Mouse (Mus musculus) liver, adult 2 months (tissue): ENCODE measurements around the gene Cdh3. TPM values are rescaled to one million over a fixed set of nuclear protein-coding genes. Genes with fewer than 3 reads are reported as not detected.

Experiments
- DNase-seq: peaks from one replicate; pipeline ENCODE4 v3.0.0-alpha.2; 2011; ENCODE audit warnings: low read depth, low spot score; ENCODE audit errors: extremely low read depth
- H3K27ac ChIP-seq: fragments of 200-500 bp; replicated peaks from 2 replicates; pipeline ENCODE4 v1.5.1; 2012; ENCODE audit warnings: low read depth, mild to moderate bottlenecking, control low read depth, inconsistent platforms, low read length; ENCODE audit not compliant: insufficient read depth
- H3K27me3 ChIP-seq: fragments of 200-500 bp; 2 replicates; pipeline ENCODE4 v1.6.1; 2012; ENCODE audit warnings: mild to moderate bottlenecking, moderate library complexity, low read length, inconsistent platforms; ENCODE audit not compliant: control insufficient read depth, insufficient read depth
- H3K36me3 ChIP-seq: fragments of 200-500 bp; 2 replicates; pipeline ENCODE4 v1.6.1; 2012; ENCODE audit warnings: low read length, inconsistent platforms; ENCODE audit not compliant: control insufficient read depth, insufficient read depth
- H3K4me1 ChIP-seq: fragments of 200-500 bp; 2 replicates; pipeline ENCODE4 v1.6.1; 2011; ENCODE audit warnings: low read length; ENCODE audit not compliant: control insufficient read depth, insufficient read depth
- H3K4me3 ChIP-seq: fragments of 200-500 bp; 2 replicates; pipeline ENCODE4 v1.5.1; 2011; ENCODE audit warnings: low read depth, mild to moderate bottlenecking, control low read depth, low read length, moderate library complexity; ENCODE audit not compliant: insufficient read depth
- H3K79me2 ChIP-seq: fragments of 200-500 bp; 2 replicates; pipeline ENCODE4 v1.6.1; 2012; ENCODE audit warnings: inconsistent platforms, mild to moderate bottlenecking, low read length, moderate library complexity; ENCODE audit not compliant: control insufficient read depth, insufficient read depth
- H3K9ac ChIP-seq: fragments of 200-500 bp; 2 replicates; pipeline ENCODE4 v1.6.1; 2012; ENCODE audit warnings: low read depth, mild to moderate bottlenecking, control low read depth, inconsistent platforms, low read length
- CTCF ChIP-seq: fragments of 200-500 bp; IDR thresholded peaks from 2 replicates; pipeline ENCODE4 v1.5.1; 2011; ENCODE audit warnings: low read depth, low read length, control low read depth
- POLR2A ChIP-seq: fragments of 200-500 bp; IDR thresholded peaks from 2 replicates; pipeline ENCODE4 v1.6.1; 2011; ENCODE audit warnings: low read length, control low read depth; ENCODE audit not compliant: insufficient read depth; ENCODE audit errors: extremely low read depth
- WGBS: fragments of 180-500 bp; shearing (Covaris S2); methylation state at CpG from one replicate; pipeline ENCODE4 v1.1.7; 2018; 5-methylcytosine and 5-hydroxymethylcytosine counted together
- polyA plus RNA-seq: library from polyadenylated mRNA; depleted of rRNA; stranded (reverse); fragments of >200 nt; gene quantifications from 2 replicates; pipeline ENCODE4 v1.2.3, GENCODE M21; 2012
- total RNA-seq: library from RNA; depleted of rRNA; stranded (reverse); fragments of >200 nt; gene quantifications from 2 replicates; pipeline ENCODE4 v1.2.3, GENCODE M21; 2014

Gene Cdh3
- total and polyA plus RNA-seq, 2 experiments = 0.09 to 0.16 TPM

DNA sequence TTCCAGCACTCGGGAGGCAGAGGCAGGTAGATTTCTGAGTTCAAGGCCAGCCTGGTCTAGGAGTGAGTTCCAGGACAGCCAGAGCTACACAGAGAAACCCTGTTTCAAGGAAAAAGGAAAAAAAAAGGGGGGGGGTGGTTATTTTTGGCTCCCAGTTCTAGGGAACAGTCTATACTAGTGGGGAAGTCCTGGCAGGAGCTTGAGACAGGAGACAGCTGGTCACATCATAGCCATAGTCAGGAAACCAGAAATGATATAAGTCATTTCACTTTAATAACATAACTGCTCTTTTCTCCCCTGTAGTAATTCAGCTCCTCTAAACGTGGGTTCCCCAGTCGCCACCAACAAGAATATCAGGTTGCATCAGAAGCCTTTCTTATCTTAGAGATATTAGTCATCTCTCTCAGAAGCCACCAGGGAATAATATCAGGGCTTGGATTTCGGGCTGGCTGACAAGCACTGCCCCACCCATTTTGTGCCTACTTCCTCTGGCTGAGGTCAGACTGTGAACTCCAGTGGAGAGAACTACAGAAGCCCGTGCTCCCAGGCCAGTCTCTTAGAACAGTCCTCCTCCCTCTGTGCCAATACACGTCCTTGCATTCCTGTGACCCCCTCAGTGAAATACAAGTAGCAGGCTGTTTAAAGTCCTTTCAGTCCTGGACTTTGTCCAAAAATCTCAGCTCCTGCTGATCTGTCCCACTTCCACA lies 66.3 kb downstream of the Cdh3 start:
- WGBS = 13% methylated on average over 6 of the region's 6 CpGs
- H3K79me2 ChIP-seq = no peaks in the 10 kb centered on the region
- no peak overlapping the region for H3K4me3 ChIP-seq
- no peak overlapping the region for H3K9ac ChIP-seq
- TF ChIP-seq POLR2A (no peak), CTCF (no peak)
- H3K36me3 ChIP-seq = no peaks in the 10 kb centered on the region
- H3K27ac ChIP-seq = no peak overlapping the region
- no peaks in the 10 kb centered on the region for H3K27me3 ChIP-seq
- DNase-seq = peak; percentile 57
- H3K4me1 ChIP-seq = peaks cover 11% of the 10 kb centered on the region; the same call in 1 of the 2 replicates

DNA sequence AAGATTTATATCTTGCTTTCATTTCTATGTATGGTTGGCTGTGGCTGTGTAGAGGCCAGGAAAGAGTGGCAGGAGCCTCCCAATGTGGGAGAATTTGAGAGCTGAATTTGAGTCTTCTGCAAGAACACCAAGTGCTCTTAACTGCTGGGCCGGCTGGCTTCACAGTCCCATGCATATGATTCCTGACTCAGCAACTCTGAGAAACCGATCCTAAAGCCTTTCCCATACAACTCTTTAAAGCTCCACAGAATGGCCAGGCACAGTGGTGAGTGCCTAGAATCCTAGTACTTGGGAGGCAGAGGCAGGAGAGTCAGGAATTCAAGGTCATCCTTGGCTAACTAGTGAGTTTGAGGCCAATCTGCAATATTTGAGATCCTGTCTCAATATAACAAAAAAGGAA lies 68.8 kb downstream of the Cdh3 start:
- H3K27me3 ChIP-seq = no peaks in the 10 kb centered on the region
- WGBS = 86% methylated on average over 2 of the region's 2 CpGs
- TF ChIP-seq CTCF = no peak
- no peak for TF ChIP-seq POLR2A
- no peak overlapping the region for H3K4me3 ChIP-seq
- H3K36me3 ChIP-seq = no peaks in the 10 kb centered on the region
- no peaks in the 10 kb centered on the region for H3K79me2 ChIP-seq
- no peak overlapping the region for H3K9ac ChIP-seq
- DNase-seq = no peak
- H3K4me1 ChIP-seq = peaks cover 4% of the 10 kb centered on the region; the same call in 1 of the 2 replicates
- no peak overlapping the region for H3K27ac ChIP-seq

DNA sequence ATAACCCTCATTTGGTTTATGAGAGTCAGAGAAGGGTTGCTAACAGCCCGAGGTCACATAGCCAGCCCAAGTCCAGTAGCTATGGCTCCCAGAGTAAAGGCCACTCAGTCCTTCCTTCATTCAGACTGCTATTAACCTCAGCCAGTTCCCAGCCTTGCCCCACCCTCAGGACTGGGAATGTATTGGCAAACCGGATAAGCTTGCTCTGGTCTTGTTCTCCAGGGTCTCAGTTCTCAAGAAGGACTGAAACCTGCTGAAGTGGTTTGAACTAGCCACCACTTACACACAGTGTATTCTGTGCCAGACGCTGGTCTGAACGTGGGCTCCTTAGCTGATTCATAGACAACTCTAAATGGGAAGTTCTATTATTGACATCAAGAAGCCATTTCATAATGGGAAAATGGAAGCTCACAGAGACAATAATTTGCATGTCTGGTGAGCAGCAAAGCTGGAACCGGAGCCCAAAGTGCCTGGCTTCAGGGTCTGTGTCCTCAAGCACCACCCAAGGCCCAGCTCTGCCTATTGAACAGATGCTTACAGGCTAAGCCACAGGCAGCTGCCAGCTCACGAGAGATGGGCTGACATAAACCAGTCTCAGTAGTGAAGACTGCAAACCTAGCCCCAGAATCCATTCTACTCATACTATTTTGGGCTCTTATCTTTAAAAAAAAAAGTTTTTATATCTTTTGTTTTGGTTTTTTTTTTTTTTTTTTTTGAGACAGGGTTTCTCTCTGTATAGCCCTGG lies 70.8 kb downstream of the Cdh3 start:
- H3K36me3 ChIP-seq = no peaks in the 10 kb centered on the region
- 70% methylated on average over 6 of the region's 6 CpGs for WGBS
- H3K27ac ChIP-seq = no peak overlapping the region
- TF ChIP-seq POLR2A (no peak), CTCF (no peak)
- no peak overlapping the region for H3K9ac ChIP-seq
- H3K4me1 ChIP-seq = peaks cover 3% of the 10 kb centered on the region; the same call in 1 of the 2 replicates
- H3K79me2 ChIP-seq = no peaks in the 10 kb centered on the region
- H3K27me3 ChIP-seq = no peaks in the 10 kb centered on the region
- DNase-seq = no peak
- no peak overlapping the region for H3K4me3 ChIP-seq

DNA sequence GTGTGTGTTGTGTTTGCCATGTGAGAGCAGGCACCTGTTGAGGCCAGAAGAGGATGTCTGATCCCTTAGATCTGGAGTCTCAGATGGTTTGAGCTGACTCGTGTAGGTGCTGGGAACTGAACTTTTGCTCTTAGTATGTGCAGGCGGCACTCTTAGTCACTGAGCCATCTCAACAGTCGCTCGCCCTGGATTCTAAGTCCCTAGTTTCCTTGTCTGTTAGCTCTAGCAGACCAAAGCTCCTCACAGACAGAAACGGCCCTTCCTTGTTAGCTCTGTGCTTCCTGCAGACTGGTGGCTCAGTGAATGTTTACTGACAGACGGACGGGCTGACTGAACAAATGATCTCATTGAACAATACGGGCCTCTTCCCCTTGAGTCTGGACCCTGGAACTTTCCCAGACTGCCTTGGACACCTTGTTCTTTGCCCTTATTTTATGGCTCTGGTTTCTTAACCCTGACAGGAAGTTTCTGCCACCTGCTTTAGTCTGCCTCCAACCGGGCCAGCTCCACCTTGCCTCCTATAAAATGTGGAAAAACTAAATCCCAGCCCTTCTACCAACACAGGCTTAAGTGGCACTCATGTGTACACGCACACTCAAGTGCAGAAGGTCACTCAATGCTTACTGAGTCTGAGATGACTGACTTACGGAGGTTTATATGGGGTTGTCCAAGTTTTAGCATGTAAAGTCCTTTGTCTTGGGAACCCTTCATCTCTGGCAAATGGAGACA lies 74.4 kb downstream of the Cdh3 start:
- Histone ChIP-seq H3K27ac (no peak overlapping the region), H3K27me3 (no peaks in the 10 kb centered on the region), H3K4me3 (no peak overlapping the region), H3K9ac (no peak overlapping the region), H3K4me1 (no peaks in the 10 kb centered on the region; the same call in 1 of the 2 replicates), H3K36me3 (no peaks in the 10 kb centered on the region), H3K79me2 (no peaks in the 10 kb centered on the region)
- DNase-seq = no peak
- TF ChIP-seq POLR2A (no peak), CTCF (no peak)
- 65% methylated on average over 11 of the region's 11 CpGs for WGBS

DNA sequence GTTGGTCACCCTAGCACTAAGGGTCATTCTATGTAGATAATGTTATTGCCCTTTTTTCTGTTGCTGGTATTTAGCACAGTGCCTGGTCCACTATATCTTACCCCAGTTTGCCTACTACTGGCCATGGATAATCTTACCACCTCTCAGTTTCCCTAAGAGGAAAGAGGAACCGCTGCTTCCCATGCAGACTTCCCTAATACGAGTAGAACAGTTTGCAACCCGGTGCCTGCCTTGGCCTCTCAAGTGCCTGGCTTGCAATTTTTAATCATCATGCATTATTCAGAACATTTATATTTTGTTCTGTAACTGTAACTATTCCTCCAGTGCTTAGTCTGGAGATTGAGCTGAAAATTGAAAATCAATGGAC lies 75.0 kb downstream of the Cdh3 start:
- TF ChIP-seq POLR2A (no peak), CTCF (no peak)
- Histone ChIP-seq H3K79me2 (no peaks in the 10 kb centered on the region), H3K27ac (no peak overlapping the region), H3K36me3 (no peaks in the 10 kb centered on the region), H3K9ac (no peak overlapping the region), H3K27me3 (no peaks in the 10 kb centered on the region), H3K4me1 (no peaks in the 10 kb centered on the region; the same call in 1 of the 2 replicates), H3K4me3 (no peak overlapping the region)
- 89% methylated on average over 3 of the region's 3 CpGs for WGBS
- DNase-seq = no peak
